ENCODE assay signal across 13 mouse cellular contexts in the genomic region with DNA sequence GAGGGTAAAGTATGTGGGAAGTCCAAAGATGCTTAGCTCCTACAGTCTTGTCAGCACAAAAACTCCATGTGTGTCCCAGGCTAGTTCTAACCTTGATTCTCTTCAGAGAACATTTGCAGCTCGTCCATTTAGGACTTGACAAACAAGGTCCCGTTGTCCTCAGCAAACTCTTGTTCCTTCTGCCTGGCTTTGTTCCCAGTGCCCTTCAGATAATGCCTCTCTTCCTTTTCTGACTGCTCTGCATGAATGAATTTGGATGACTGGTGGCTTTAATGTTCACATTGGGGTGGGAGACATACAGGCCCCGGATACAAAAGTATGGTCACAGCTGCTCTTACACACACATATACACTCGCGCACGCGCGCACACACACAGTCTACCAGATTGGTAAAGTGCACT. TPM values are rescaled to one million over a fixed set of nuclear protein-coding genes. Genes with fewer than 3 reads are reported as not detected.
DNase-seq lines count a peak whose midpoint lies in the region; ATAC-seq and TF ChIP-seq lines count a peak whose summit lies in the region.
"Had no signal": no experiment of that assay in that cellular context is flagged by ENCODE, and none has a peak within 500 bp of the region (broad histone marks: within the 10 kb centered on the region; RNA-seq: fewer than 3 reads in every experiment).

No protein-coding gene starts in this region.

- H3K4me3 ChIP-seq in heart, adult 2 months, result no peak overlapping the region
- H3K4me3 ChIP-seq in heart, embryonic 10.5 days, result no peak overlapping the region
- H3K4me3 ChIP-seq in liver, adult 2 months (ENCODE audit: insufficient read depth, low read depth, low read length), result no peak overlapping the region
- H3K4me3 ChIP-seq in liver, embryonic 11.5 days (ENCODE audit: low read depth, low read length), result no peak overlapping the region
- H3K4me3 ChIP-seq in heart, embryonic 13.5 days, result no peak overlapping the region
- H3K4me3 ChIP-seq in embryonic facial prominence, embryonic 10.5 days, result no peak overlapping the region
- H3K4me3 ChIP-seq in forebrain, embryonic 12.5 days (replicated peaks), result no peak overlapping the region
- H3K4me3 ChIP-seq: limb, embryonic 12.5 days; neural tube, embryonic 15.5 days had no signal

- 60% methylated on average over 8 of the region's 8 CpGs for WGBS in heart, adult 2 months
- WGBS in heart, embryonic 10.5 days, result 88% methylated on average over 8 of the region's 8 CpGs
- 72% methylated on average over 8 of the region's 8 CpGs for WGBS in liver, adult 2 months
- WGBS in liver, embryonic 11.5 days, result 91% methylated on average over 8 of the region's 8 CpGs
- WGBS in heart, embryonic 13.5 days, result 70% methylated on average over 8 of the region's 8 CpGs
- 90% methylated on average over 8 of the region's 8 CpGs for WGBS in embryonic facial prominence, embryonic 10.5 days
- 83% methylated on average over 8 of the region's 8 CpGs for WGBS in forebrain, embryonic 12.5 days

- H3K27me3 ChIP-seq in heart, adult 2 months (ENCODE audit: control insufficient read depth, insufficient read depth, low read length), result no peaks in the 10 kb centered on the region
- H3K27me3 ChIP-seq in heart, embryonic 10.5 days (ENCODE audit: insufficient read depth, poor library complexity, severe bottlenecking), result no peaks in the 10 kb centered on the region
- H3K27me3 ChIP-seq in liver, adult 2 months (ENCODE audit: control insufficient read depth, insufficient read depth, low read length), result no peaks in the 10 kb centered on the region
- no peaks in the 10 kb centered on the region for H3K27me3 ChIP-seq in liver, embryonic 11.5 days (replicated peaks; ENCODE audit: control insufficient read depth, insufficient read depth, low read length)
- H3K27me3 ChIP-seq in heart, embryonic 13.5 days (replicated peaks), result no peaks in the 10 kb centered on the region
- H3K27me3 ChIP-seq in embryonic facial prominence, embryonic 10.5 days (replicated peaks; ENCODE audit: low read depth, poor library complexity, severe bottlenecking), result no peaks in the 10 kb centered on the region
- no peaks in the 10 kb centered on the region for H3K27me3 ChIP-seq in forebrain, embryonic 12.5 days
- H3K27me3 ChIP-seq: limb, embryonic 12.5 days; neural tube, embryonic 15.5 days had no signal

- H3K9me3 ChIP-seq in heart, embryonic 10.5 days, result no peaks in the 10 kb centered on the region
- no peaks in the 10 kb centered on the region for H3K9me3 ChIP-seq in liver, embryonic 11.5 days (ENCODE audit: control insufficient read depth, low read length)
- H3K9me3 ChIP-seq in heart, embryonic 13.5 days, result no peaks in the 10 kb centered on the region
- H3K9me3 ChIP-seq in embryonic facial prominence, embryonic 10.5 days, result no peaks in the 10 kb centered on the region
- H3K9me3 ChIP-seq in forebrain, embryonic 12.5 days, result no peaks in the 10 kb centered on the region
- H3K9me3 ChIP-seq: limb, embryonic 12.5 days; neural tube, embryonic 15.5 days had no signal

- H3K79me2 ChIP-seq in heart, adult 2 months (replicated peaks; ENCODE audit: control insufficient read depth, insufficient read depth, low read length), result no peaks in the 10 kb centered on the region
- peaks cover 7% of the 10 kb centered on the region; the same call in 1 of the 2 replicates for H3K79me2 ChIP-seq in liver, adult 2 months (ENCODE audit: control insufficient read depth, insufficient read depth, low read length)

- ATAC-seq in liver, embryonic 11.5 days (replicated peaks; ENCODE audit: low FRiP score), result no peak
- ATAC-seq in heart, embryonic 13.5 days (ENCODE audit: extremely low read depth, insufficient number of reproducible peaks, low FRiP score, low TSS enrichment), result no peak
- ATAC-seq in forebrain, embryonic 12.5 days (ENCODE audit: low FRiP score), result no peak
- ATAC-seq: intestine, postnatal 0 days had no signal

- peaks cover 6% of the 10 kb centered on the region for H3K4me1 ChIP-seq in heart, adult 2 months (ENCODE audit: control insufficient read depth, insufficient read depth, low read length)
- H3K4me1 ChIP-seq in heart, embryonic 10.5 days, result peaks cover 23% of the 10 kb centered on the region
- H3K4me1 ChIP-seq in liver, adult 2 months (ENCODE audit: control insufficient read depth, insufficient read depth, low read length), result peaks cover 2% of the 10 kb centered on the region; the same call in 1 of the 2 replicates
- H3K4me1 ChIP-seq in liver, embryonic 11.5 days (replicated peaks; ENCODE audit: control insufficient read depth, insufficient read depth, low read length), result no peaks in the 10 kb centered on the region
- peaks cover 33% of the 10 kb centered on the region for H3K4me1 ChIP-seq in heart, embryonic 13.5 days
- H3K4me1 ChIP-seq in embryonic facial prominence, embryonic 10.5 days, result no peaks in the 10 kb centered on the region
- no peaks in the 10 kb centered on the region for H3K4me1 ChIP-seq in forebrain, embryonic 12.5 days
- H3K4me1 ChIP-seq: limb, embryonic 12.5 days; neural tube, embryonic 15.5 days had no signal

- no peak overlapping the region for H3K4me2 ChIP-seq in liver, embryonic 11.5 days
- H3K4me2 ChIP-seq in heart, embryonic 13.5 days, result no peak overlapping the region
- no peak overlapping the region for H3K4me2 ChIP-seq in forebrain, embryonic 12.5 days
- H3K4me2 ChIP-seq: limb, embryonic 12.5 days; neural tube, embryonic 15.5 days had no signal

- H3K9ac ChIP-seq in heart, adult 2 months (ENCODE audit: low read depth, low read length), result no peak overlapping the region
- no peak overlapping the region for H3K9ac ChIP-seq in liver, adult 2 months (ENCODE audit: low read depth, low read length)
- no peak overlapping the region for H3K9ac ChIP-seq in liver, embryonic 11.5 days (ENCODE audit: low read depth, low read length)
- H3K9ac ChIP-seq in heart, embryonic 13.5 days, result no peak overlapping the region
- H3K9ac ChIP-seq in forebrain, embryonic 12.5 days, result no peak overlapping the region
- H3K9ac ChIP-seq: limb, embryonic 12.5 days; neural tube, embryonic 15.5 days had no signal

- intact Hi-C loops in heart, adult 2 months (cut with DNase I), result loop anchor here (5.0 kb wide), 1 partner anchor 158 kb away; a partner anchor contains a TSS

- no peak for TF ChIP-seq CTCF in heart, adult 2 months (IDR thresholded peaks at IDR 0.05)
- TF ChIP-seq CTCF in liver, adult 2 months (IDR thresholded peaks at IDR 0.05; ENCODE audit: low read depth, low read length), result no peak

- no peak for TF ChIP-seq POLR2A in heart, adult 2 months (IDR thresholded peaks at IDR 0.05; ENCODE audit: insufficient read depth, low read depth, low read length)
- no peak for TF ChIP-seq POLR2A in liver, adult 2 months (IDR thresholded peaks at IDR 0.05; ENCODE audit: extremely low read depth, insufficient read depth, low read length)

- no peak for TF ChIP-seq EP300 in heart, adult 2 months (IDR thresholded peaks at IDR 0.05; ENCODE audit: insufficient read depth, low read depth, low read length)

- H3K36me3 ChIP-seq in heart, adult 2 months (ENCODE audit: control insufficient read depth, insufficient read depth, low read length), result peaks cover 8% of the 10 kb centered on the region
- peaks cover 82% of the 10 kb centered on the region for H3K36me3 ChIP-seq in heart, embryonic 10.5 days
- peaks cover 41% of the 10 kb centered on the region for H3K36me3 ChIP-seq in liver, adult 2 months (ENCODE audit: control insufficient read depth, insufficient read depth, low read length)
- peaks cover 57% of the 10 kb centered on the region for H3K36me3 ChIP-seq in liver, embryonic 11.5 days (ENCODE audit: control insufficient read depth, insufficient read depth, low read length)
- H3K36me3 ChIP-seq in heart, embryonic 13.5 days, result peaks cover 90% of the 10 kb centered on the region
- H3K36me3 ChIP-seq in embryonic facial prominence, embryonic 10.5 days (replicated peaks), result peaks cover 77% of the 10 kb centered on the region
- peaks cover 9% of the 10 kb centered on the region; the same call in 1 of the 2 replicates for H3K36me3 ChIP-seq in forebrain, embryonic 12.5 days (replicated peaks)
- H3K36me3 ChIP-seq: neural tube, embryonic 15.5 days had no signal

- peak overlapping the region; percentile 73 for H3K27ac ChIP-seq in heart, adult 2 months
- no peak overlapping the region for H3K27ac ChIP-seq in heart, embryonic 10.5 days
- H3K27ac ChIP-seq in liver, adult 2 months (replicated peaks; ENCODE audit: insufficient read depth, low read depth, low read length), result no peak overlapping the region
- H3K27ac ChIP-seq in liver, embryonic 11.5 days (ENCODE audit: low read depth, low read length), result no peak overlapping the region
- peak overlapping the region; percentile 73 for H3K27ac ChIP-seq in heart, embryonic 13.5 days (replicated peaks)
- H3K27ac ChIP-seq in embryonic facial prominence, embryonic 10.5 days (replicated peaks), result no peak overlapping the region
- H3K27ac ChIP-seq in forebrain, embryonic 12.5 days, result no peak overlapping the region
- H3K27ac ChIP-seq: limb, embryonic 12.5 days; neural tube, embryonic 15.5 days had no signal

- peak in 1 of 2 experiments; percentile 56 for DNase-seq in heart, adult 2 months
- DNase-seq in heart, embryonic 10.5 days (ENCODE audit: low spot score), result no peak
- DNase-seq in liver, adult 2 months (ENCODE audit: extremely low read depth, low read depth, low spot score), result peak; percentile 46
- no peak for DNase-seq in liver, embryonic 11.5 days (ENCODE audit: low spot score)
- DNase-seq in adipocyte (ENCODE audit: low spot score), result peak; percentile 46
- DNase-seq in embryonic facial prominence, embryonic 10.5 days (ENCODE audit: low spot score), result no peak
- DNase-seq: layer of hippocampus, postnatal 36 days; thymus, postnatal 4 days had no signal

RNA-seq across cellular contexts. Expression of a gene that starts 59.1 kb away (rescaled TPM):
- total RNA-seq in heart, adult 2 months (2021), result 10 to 100 TPM; 41.7 to 44.9 TPM
- polyA plus RNA-seq in heart, adult 2 months (2012; rRNA removed), result 10.0 and 17.2 TPM in 2 replicates
- 114 TPM in 2 replicates for polyA plus RNA-seq in heart, embryonic 10.5 days (2016; fragmentation: Nextera tagmentation; extraction: Ambion mirVana)
- 24.2 and 25.6 TPM in 2 replicates for total RNA-seq in liver, adult 2 months (2014; rRNA removed)
- polyA plus RNA-seq in liver, adult 2 months (2012; rRNA removed), result 5.9 and 6.9 TPM in 2 replicates
- polyA plus RNA-seq in liver, embryonic 11.5 days (2014; fragmentation: Nextera tagmentation; extraction: Ambion mirVana), result 143 and 166 TPM in 2 replicates
- 89.0 and 97.0 TPM in 2 replicates for polyA plus RNA-seq in heart, embryonic 13.5 days (2015; fragmentation: Nextera tagmentation; extraction: Ambion mirVana)
- 107 and 110 TPM in 2 replicates for polyA plus RNA-seq in embryonic facial prominence, embryonic 10.5 days (2016; fragmentation: Nextera tagmentation; extraction: Ambion mirVana)
- polyA plus RNA-seq in forebrain, embryonic 12.5 days (2016; fragmentation: Nextera tagmentation; extraction: Ambion mirVana), result 94.0 and 110 TPM in 2 replicates

Comparison
In these comparisons a context has a peak if more than half of its experiments do, and no peak if none do; other contexts are left out.
1. DNase-seq: peak in liver, adult 2 months (single experiment) and adipocyte (single experiment); none in heart, embryonic 10.5 days (single experiment), liver, embryonic 11.5 days (single experiment) and embryonic facial prominence, embryonic 10.5 days (single experiment).
2. H3K27ac ChIP-seq: peak in heart, adult 2 months (single experiment) and heart, embryonic 13.5 days (single experiment); none in heart, embryonic 10.5 days (single experiment), liver, adult 2 months (single experiment), liver, embryonic 11.5 days (single experiment), embryonic facial prominence, embryonic 10.5 days (single experiment) and forebrain, embryonic 12.5 days (single experiment).